In genomic region chr14:75579010-75579409, GRCm38 (mm10) we compare ENCODE assay signal across 21 mouse cellular contexts. TPM values are rescaled to one million over a fixed set of nuclear protein-coding genes. Genes with fewer than 3 reads are reported as not detected.
"Had no signal": no experiment of that assay in that cellular context is flagged by ENCODE, and none has a peak within 500 bp of the region (broad histone marks: within the 10 kb centered on the region; RNA-seq: fewer than 3 reads in every experiment).

No protein-coding gene starts in this region.

- H3K27ac ChIP-seq: macrophage; midbrain, embryonic 13.5 days; midbrain, embryonic 15.5 days; neural tube, embryonic 12.5 days; stomach, embryonic 15.5 days; stomach, postnatal 0 days had no signal

- H3K9me3 ChIP-seq: midbrain, embryonic 13.5 days; midbrain, embryonic 15.5 days; neural tube, embryonic 12.5 days; stomach, embryonic 15.5 days had no signal

- H3K27me3 ChIP-seq: midbrain, embryonic 13.5 days; midbrain, embryonic 15.5 days; neural tube, embryonic 12.5 days; stomach, embryonic 15.5 days had no signal

- DNase-seq: lung, adult 18-20 months; lung, embryonic 14.5 days; lung, postnatal 10 days; right cerebral cortex, postnatal 14 days; thymus, adult 2 months; thymus, postnatal 25 days; thymus, postnatal 4 days had no signal

- H3K4me3 ChIP-seq: midbrain, embryonic 13.5 days; midbrain, embryonic 15.5 days; neural tube, embryonic 12.5 days; stomach, embryonic 15.5 days had no signal

- ATAC-seq: midbrain, embryonic 13.5 days; midbrain, embryonic 15.5 days had no signal

- H3K4me2 ChIP-seq: lung, embryonic 14.5 days; midbrain, embryonic 11.5 days; midbrain, embryonic 13.5 days; midbrain, embryonic 15.5 days; neural tube, embryonic 12.5 days; stomach, embryonic 15.5 days had no signal

- H3K4me1 ChIP-seq: midbrain, embryonic 15.5 days; neural tube, embryonic 12.5 days; stomach, embryonic 15.5 days had no signal

- H3K9ac ChIP-seq: lung, embryonic 14.5 days; midbrain, embryonic 13.5 days; midbrain, embryonic 15.5 days; neural tube, embryonic 12.5 days; stomach, embryonic 15.5 days had no signal

- H3K36me3 ChIP-seq: midbrain, embryonic 13.5 days; midbrain, embryonic 15.5 days; neural tube, embryonic 12.5 days; stomach, embryonic 15.5 days had no signal

RNA-seq across cellular contexts. Expression of gene Spert, which starts 13.9 kb away (rescaled TPM):
- total RNA-seq: megakaryocyte, adult 5-6 weeks; midbrain, postnatal 0 days; neutrophil, adult 5-6 weeks had no signal
- polyA plus RNA-seq: liver, embryonic 16.5 days; lung, embryonic 14.5 days; lung, embryonic 16.5 days; macrophage; midbrain, embryonic 11.5 days; midbrain, embryonic 13.5 days; midbrain, embryonic 15.5 days; midbrain, postnatal 0 days; neural tube, embryonic 12.5 days; neural tube, embryonic 14.5 days; stomach, embryonic 15.5 days; stomach, postnatal 0 days; urinary bladder, adult 2 months had no signal
